In genomic region chr9:21808561-21808960, GRCm38 (mm10) we compare ENCODE assay signal across 12 mouse cellular contexts. TPM values are rescaled to one million over a fixed set of nuclear protein-coding genes. Genes with fewer than 3 reads are reported as not detected.
DNase-seq lines count a peak whose midpoint lies in the region; ATAC-seq and TF ChIP-seq lines count a peak whose summit lies in the region.
"Had no signal": no experiment of that assay in that cellular context is flagged by ENCODE, and none has a peak within 500 bp of the region (broad histone marks: within the 10 kb centered on the region; RNA-seq: fewer than 3 reads in every experiment).

No protein-coding gene starts in this region.

- no peak for ATAC-seq in liver, embryonic 14.5 days (ENCODE audit: insufficient read depth)
- no peak for ATAC-seq in liver, embryonic 12.5 days
- ATAC-seq: midbrain, embryonic 15.5 days had no signal

- no peak overlapping the region for H3K27ac ChIP-seq in liver, embryonic 14.5 days
- no peak overlapping the region for H3K27ac ChIP-seq in liver, embryonic 12.5 days
- H3K27ac ChIP-seq in cortical plate, adult 2 months (ENCODE audit: insufficient read depth, low read length), result no peak overlapping the region
- H3K27ac ChIP-seq: heart, embryonic 10.5 days; hindbrain, embryonic 13.5 days; midbrain, embryonic 15.5 days had no signal

- DNase-seq in cerebellum, adult 9-11 months, result peak; percentile 17
- DNase-seq in cerebellum, adult 8-10 months, result no peak
- no peak for DNase-seq in liver, embryonic 14.5 days (ENCODE audit: low read depth in 3 of 3, low spot score in 3 of 3)
- DNase-seq in CD4-positive helper T cell, adult 2 months (ENCODE audit: low read depth, low spot score), result peak; percentile 26
- no peak for DNase-seq in cerebellum, postnatal 25 days
- no peak for DNase-seq in cerebellum, postnatal 4 days (ENCODE audit: low spot score in 2 of 2)
- DNase-seq: adrenal gland, postnatal 10 days had no signal

- no peaks in the 10 kb centered on the region for H3K36me3 ChIP-seq in liver, embryonic 14.5 days (replicated peaks; ENCODE audit: control insufficient read depth, insufficient read depth, low read depth)
- H3K36me3 ChIP-seq in liver, embryonic 12.5 days, result 0 out of 2 replicates have a peak, but pooled peaks cover 4% of the 10 kb centered on the region
- H3K36me3 ChIP-seq: hindbrain, embryonic 13.5 days; midbrain, embryonic 15.5 days had no signal

- WGBS in liver, embryonic 14.5 days (ENCODE audit: insufficient replicate concordance), result 38% methylated on average over 3 of the region's 3 CpGs
- 56% methylated on average over 3 of the region's 3 CpGs for WGBS in liver, embryonic 12.5 days (ENCODE audit: insufficient replicate concordance)

- no peak overlapping the region for H3K4me3 ChIP-seq in liver, embryonic 14.5 days (ENCODE audit: insufficient read depth in 1 of 2, low read depth in 2 of 2, low read length in 2 of 2)
- H3K4me3 ChIP-seq in liver, embryonic 12.5 days, result no peak overlapping the region
- H3K4me3 ChIP-seq in cortical plate, adult 2 months (ENCODE audit: insufficient read depth, low read length), result no peak overlapping the region
- H3K4me3 ChIP-seq: heart, embryonic 10.5 days; hindbrain, embryonic 13.5 days; midbrain, embryonic 15.5 days had no signal

- no peaks in the 10 kb centered on the region for H3K9me3 ChIP-seq in liver, embryonic 14.5 days (ENCODE audit: control insufficient read depth, low read length)
- H3K9me3 ChIP-seq in liver, embryonic 12.5 days (replicated peaks), result no peaks in the 10 kb centered on the region
- H3K9me3 ChIP-seq: heart, embryonic 10.5 days; hindbrain, embryonic 13.5 days; midbrain, embryonic 15.5 days had no signal

- peak; percentile 59 for TF ChIP-seq CTCF in liver, embryonic 14.5 days (IDR thresholded peaks at IDR 0.05; ENCODE audit: low read depth)
- TF ChIP-seq CTCF in cortical plate, adult 2 months (IDR thresholded peaks at IDR 0.05; ENCODE audit: extremely low read depth, insufficient read depth, low read length), result peak; percentile 33; the same call in 1 of the 2 replicates

- peaks cover 0 to 5% of the 10 kb centered on the region in 2 experiments; a peak in 1 of 4 replicates for H3K4me1 ChIP-seq in liver, embryonic 14.5 days (replicated peaks; ENCODE audit: control insufficient read depth in 2 of 2, insufficient read depth in 2 of 2, low read length in 1 of 2)
- peaks cover 23% of the 10 kb centered on the region for H3K4me1 ChIP-seq in liver, embryonic 12.5 days
- peaks cover 8% of the 10 kb centered on the region for H3K4me1 ChIP-seq in cortical plate, adult 2 months (ENCODE audit: control insufficient read depth, insufficient read depth, low read length)
- H3K4me1 ChIP-seq: hindbrain, embryonic 13.5 days had no signal

- H3K27me3 ChIP-seq in liver, embryonic 14.5 days (ENCODE audit: control insufficient read depth, insufficient read depth, low read length), result no peaks in the 10 kb centered on the region
- no peaks in the 10 kb centered on the region for H3K27me3 ChIP-seq in liver, embryonic 12.5 days (replicated peaks)
- H3K27me3 ChIP-seq: hindbrain, embryonic 13.5 days; midbrain, embryonic 15.5 days had no signal

- H3K4me2 ChIP-seq in liver, embryonic 14.5 days (ENCODE audit: low read depth), result no peak overlapping the region
- H3K4me2 ChIP-seq in liver, embryonic 12.5 days, result no peak overlapping the region
- H3K4me2 ChIP-seq: hindbrain, embryonic 13.5 days; midbrain, embryonic 15.5 days had no signal

- no peak for TF ChIP-seq POLR2A in cortical plate, adult 2 months (IDR thresholded peaks at IDR 0.05; ENCODE audit: extremely low read depth, insufficient read depth, low read length)

- H3K9ac ChIP-seq in liver, embryonic 14.5 days (replicated peaks), result no peak overlapping the region
- H3K9ac ChIP-seq in liver, embryonic 12.5 days, result no peak overlapping the region
- H3K9ac ChIP-seq: hindbrain, embryonic 13.5 days; midbrain, embryonic 15.5 days had no signal

- no peak for TF ChIP-seq EP300 in liver, embryonic 14.5 days (IDR thresholded peaks at IDR 0.05; ENCODE audit: low read depth)

RNA-seq across cellular contexts. Expression of gene Kank2, which starts 10.0 kb away (rescaled TPM):
- polyA plus RNA-seq in liver, embryonic 14.5 days (2012; rRNA removed), result 3.9 and 4.2 TPM in 2 replicates
- polyA plus RNA-seq in liver, embryonic 14.5 days (2014; fragmentation: Nextera tagmentation; extraction: Ambion mirVana), result 1.2 and 1.4 TPM in 2 replicates
- polyA plus RNA-seq in liver, embryonic 12.5 days (2016; fragmentation: Nextera tagmentation; extraction: Ambion mirVana), result 5.0 and 5.5 TPM in 2 replicates
- 6.1 and 6.2 TPM in 2 replicates for polyA plus RNA-seq in cortical plate, adult 2 months (2012; rRNA removed)

RNA-seq across cellular contexts. Expression of gene Angptl8, which starts 26.7 kb away (rescaled TPM):
- 20.4 and 26.8 TPM in 2 replicates for polyA plus RNA-seq in liver, embryonic 14.5 days (2012; rRNA removed)
- polyA plus RNA-seq in liver, embryonic 14.5 days (2014; fragmentation: Nextera tagmentation; extraction: Ambion mirVana), result 19.6 and 20.3 TPM in 2 replicates
- 13.4 and 14.1 TPM in 2 replicates for polyA plus RNA-seq in liver, embryonic 12.5 days (2016; fragmentation: Nextera tagmentation; extraction: Ambion mirVana)
- not detected in 2 replicates for polyA plus RNA-seq in cortical plate, adult 2 months (2012; rRNA removed)

RNA-seq across cellular contexts. Expression of gene Dock6, which starts 43.9 kb away (rescaled TPM):
- polyA plus RNA-seq in liver, embryonic 14.5 days (2012; rRNA removed), result 6.7 and 9.0 TPM in 2 replicates
- polyA plus RNA-seq in liver, embryonic 14.5 days (2014; fragmentation: Nextera tagmentation; extraction: Ambion mirVana), result 2.1 and 3.4 TPM in 2 replicates
- polyA plus RNA-seq in liver, embryonic 12.5 days (2016; fragmentation: Nextera tagmentation; extraction: Ambion mirVana), result 8.4 and 8.7 TPM in 2 replicates
- 42.3 and 42.6 TPM in 2 replicates for polyA plus RNA-seq in cortical plate, adult 2 months (2012; rRNA removed)

RNA-seq across cellular contexts. Expression of gene Spc24, which starts 48.5 kb away (rescaled TPM):
- 37.4 and 52.4 TPM in 2 replicates for polyA plus RNA-seq in liver, embryonic 14.5 days (2012; rRNA removed)
- polyA plus RNA-seq in liver, embryonic 14.5 days (2014; fragmentation: Nextera tagmentation; extraction: Ambion mirVana), result 89.5 and 92.2 TPM in 2 replicates
- polyA plus RNA-seq in liver, embryonic 12.5 days (2016; fragmentation: Nextera tagmentation; extraction: Ambion mirVana), result 112 and 114 TPM in 2 replicates
- 2.3 and 3.3 TPM in 2 replicates for polyA plus RNA-seq in cortical plate, adult 2 months (2012; rRNA removed)

Comparison
In these comparisons a context has a peak if more than half of its experiments do, and no peak if none do; other contexts are left out.
1. DNase-seq: peak in cerebellum, adult 9-11 months (single experiment) and CD4-positive helper T cell, adult 2 months (single experiment); none in cerebellum, adult 8-10 months (single experiment), liver, embryonic 14.5 days (0 of 3), cerebellum, postnatal 25 days (0 of 2) and cerebellum, postnatal 4 days (0 of 2).
2. RNA of gene Angptl8, which starts 26.7 kb away (polyA plus RNA-seq): 19.6 to 26.8 TPM in liver, embryonic 14.5 days and 13.4 to 14.1 TPM in liver, embryonic 12.5 days; not detected in cortical plate, adult 2 months; every median in the first group is over 10 times any median in the second.